Mouse (Mus musculus) C3H10T1/2 (cell line): ENCODE results near the gene Alpk1. TPM values are rescaled to one million over a fixed set of nuclear protein-coding genes. Genes with fewer than 3 reads are reported as not detected.

Experiments
- polyA plus RNA-seq, 2 experiments: library from polyadenylated mRNA; unstranded; fragments of >200 nt; fragmentation: generic; extraction: Trizol; gene quantifications; one replicate each; pipeline ENCODE4 v1.2.1; 2012; ENCODE audit warnings: missing spikeins in 2 of 2

Gene Alpk1
- 1 to 10 TPM in 1 of 2 experiments, under 1 TPM in 1; 0.15 to 2.7 TPM for polyA plus RNA-seq

GRCm38 (mm10) chr3:127780021-127780644 lies at the start of gene Alpk1:
Alpk1 (minus strand) TSS chr3:127780527.

GRCm38 (mm10) chr3:127789500-127790191 lies 9.3 kb upstream of the Alpk1 start, which contains the start of gene Tifa:
Tifa (plus strand) TSS chr3:127789805.

GRCm38 (mm10) chr3:127633080-127634032 lies 147.0 kb downstream of the Alpk1 start, which contains the start of gene Neurog2:
Neurog2 (plus strand) TSS chr3:127633135.

Other genes starting within 250 kb of the Alpk1 start
- gene Larp7, start 227.2 kb downstream of the Alpk1 start, polyA plus RNA-seq, result 10 to 100 TPM in 1 of 2 experiments, 1 to 10 TPM in 1; 5.2 to 18.2 TPM
- under 1 TPM; 0.14 to 0.96 TPM for gene Zgrf1, start 227.0 kb downstream of the Alpk1 start, polyA plus RNA-seq
- not detected for gene Neurog2, start 147.4 kb downstream of the Alpk1 start, polyA plus RNA-seq
- gene Tifa, start 9.3 kb upstream of the Alpk1 start, polyA plus RNA-seq, result 1 to 10 TPM in 1 of 2 experiments, under 1 TPM in 1; 0.09 to 1.8 TPM
- gene Ap1ar, start 57.0 kb upstream of the Alpk1 start, polyA plus RNA-seq, result 1 to 10 TPM; 1.1 to 8.8 TPM
- gene Fam241a, start 115.8 kb upstream of the Alpk1 start, polyA plus RNA-seq, result under 1 TPM; 0.38 to 0.40 TPM